Mouse (Mus musculus) cortical plate, adult 2 months (tissue): ENCODE measurements around the gene Pglyrp2. TPM values are rescaled to one million over a fixed set of nuclear protein-coding genes. Genes with fewer than 3 reads are reported as not detected.

ENCODE experiments used
- H3K27ac ChIP-seq: fragments of 200-500 bp; 2 replicates; pipeline ENCODE4 v1.5.1; 2012; ENCODE audit warnings: low read length, control low read depth, inconsistent platforms; ENCODE audit not compliant: insufficient read depth
- H3K4me1 ChIP-seq: fragments of 200-500 bp; 2 replicates; pipeline ENCODE4 v1.6.1; 2011; ENCODE audit warnings: low read length; ENCODE audit not compliant: control insufficient read depth, insufficient read depth
- H3K4me3 ChIP-seq: fragments of 200-500 bp; 2 replicates; pipeline ENCODE4 v1.5.1; 2011; ENCODE audit warnings: mild to moderate bottlenecking, low read length, control low read depth; ENCODE audit not compliant: insufficient read depth
- CTCF ChIP-seq: fragments of 200-500 bp; IDR thresholded peaks from 2 replicates; pipeline ENCODE4 v1.5.1; 2011; ENCODE audit warnings: mild to moderate bottlenecking, control low read depth, low read length; ENCODE audit not compliant: insufficient read depth; ENCODE audit errors: extremely low read depth
- POLR2A ChIP-seq: fragments of 200-500 bp; IDR thresholded peaks from 2 replicates; pipeline ENCODE4 v1.6.1; 2011; ENCODE audit warnings: mild to moderate bottlenecking, low read length, control low read depth; ENCODE audit not compliant: insufficient read depth; ENCODE audit errors: extremely low read depth
- polyA plus RNA-seq: library from polyadenylated mRNA; depleted of rRNA; stranded (reverse); fragments of >200 nt; gene quantifications from 2 replicates; pipeline ENCODE4 v1.2.3, GENCODE M21; 2012

Pglyrp2 gene
- polyA plus RNA-seq, 1 experiment, result not detected

DNA sequence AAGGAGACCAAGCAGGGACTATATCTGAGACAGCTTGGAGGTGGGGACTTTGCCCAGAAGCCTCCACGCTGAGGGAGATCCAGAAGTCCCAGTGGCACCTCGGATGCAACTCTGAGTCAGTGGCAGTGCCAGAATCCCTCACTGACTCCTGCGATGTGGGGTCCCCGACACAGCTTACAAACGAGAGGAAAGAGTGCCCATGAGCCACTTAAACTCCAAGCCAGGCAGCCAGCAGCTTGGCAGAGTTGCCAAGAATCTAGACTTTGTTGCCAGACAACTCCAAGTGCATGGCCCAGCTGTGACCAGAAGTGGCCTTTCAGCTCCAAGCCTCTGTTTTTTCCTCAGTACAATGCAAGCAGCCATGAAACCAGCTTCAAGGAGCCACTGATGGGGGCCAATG is 40.3 kb downstream of the Pglyrp2 start:
- Histone ChIP-seq H3K27ac (no peak overlapping the region), H3K4me1 (no peaks in the 10 kb centered on the region), H3K4me3 (no peak overlapping the region)
- TF ChIP-seq CTCF (no peak), POLR2A (no peak)

DNA sequence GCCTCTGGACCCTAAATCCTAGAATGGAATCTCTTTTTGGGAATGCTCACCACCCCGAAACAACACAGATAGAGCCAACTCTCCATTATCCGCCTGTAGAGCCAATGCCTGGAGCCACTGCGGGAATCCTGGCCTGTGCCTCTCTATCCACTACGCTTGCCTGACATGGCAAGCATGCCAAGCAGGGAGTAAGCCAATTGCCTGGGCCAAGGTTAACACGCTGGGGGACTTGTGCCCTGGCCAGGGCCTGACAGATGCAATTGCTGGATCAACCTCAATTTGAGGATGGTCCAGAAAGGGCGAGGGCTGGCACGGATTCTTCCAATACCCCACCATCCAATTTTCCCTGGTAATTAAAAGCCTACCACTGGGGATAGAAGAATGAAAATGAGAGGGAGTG is 41.4 kb downstream of the Pglyrp2 start:
- no peak overlapping the region for H3K4me3 ChIP-seq
- TF ChIP-seq POLR2A (no peak), CTCF (no peak)
- no peak overlapping the region for H3K27ac ChIP-seq
- no peaks in the 10 kb centered on the region for H3K4me1 ChIP-seq

DNA sequence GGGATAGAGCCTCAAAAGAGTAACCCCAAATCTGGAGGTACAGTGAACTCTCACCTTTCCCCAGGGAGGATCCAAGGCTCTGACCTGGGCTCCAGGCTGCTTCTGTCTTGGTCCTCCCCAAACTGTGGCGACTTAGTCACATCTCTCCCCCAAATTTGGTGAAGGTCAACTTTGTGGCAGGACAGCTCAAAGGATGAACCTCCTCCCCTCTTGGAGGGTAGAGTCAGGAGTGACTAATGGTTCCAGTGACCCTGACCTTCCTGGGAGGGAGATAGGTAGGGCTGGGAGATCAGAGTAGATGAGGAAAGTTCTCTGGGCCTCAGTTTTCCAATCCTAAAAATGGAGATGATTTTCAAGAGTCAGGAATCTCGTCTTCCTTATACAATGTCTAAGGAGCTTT is 45.2 kb downstream of the Pglyrp2 start:
- H3K4me3 ChIP-seq, result no peak overlapping the region
- H3K27ac ChIP-seq, result no peak overlapping the region
- TF ChIP-seq CTCF, result no peak
- TF ChIP-seq POLR2A, result no peak
- H3K4me1 ChIP-seq, result no peaks in the 10 kb centered on the region

DNA sequence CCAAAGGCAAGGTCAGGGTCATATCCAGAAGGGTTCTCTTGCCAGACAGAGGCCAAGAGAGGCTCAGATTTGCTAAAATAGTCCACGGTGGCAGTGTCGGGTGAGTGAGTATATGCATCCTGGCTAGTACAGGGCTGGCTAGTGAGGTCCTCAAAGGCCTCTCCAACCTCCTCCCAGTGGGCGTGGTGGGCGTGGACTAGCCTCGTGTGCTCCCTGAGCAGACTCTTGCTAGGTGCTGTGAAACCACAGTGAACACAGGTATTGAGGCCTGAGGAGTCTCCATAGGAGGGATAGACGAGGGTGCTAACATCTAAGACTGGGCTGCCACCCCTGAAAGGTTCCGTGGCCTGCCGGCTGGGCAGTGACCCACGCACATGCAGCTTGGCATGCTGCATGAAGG is 46.8 kb downstream of the Pglyrp2 start:
- TF ChIP-seq POLR2A (no peak), CTCF (no peak)
- Histone ChIP-seq H3K4me1 (no peaks in the 10 kb centered on the region), H3K27ac (no peak overlapping the region), H3K4me3 (no peak overlapping the region)

DNA sequence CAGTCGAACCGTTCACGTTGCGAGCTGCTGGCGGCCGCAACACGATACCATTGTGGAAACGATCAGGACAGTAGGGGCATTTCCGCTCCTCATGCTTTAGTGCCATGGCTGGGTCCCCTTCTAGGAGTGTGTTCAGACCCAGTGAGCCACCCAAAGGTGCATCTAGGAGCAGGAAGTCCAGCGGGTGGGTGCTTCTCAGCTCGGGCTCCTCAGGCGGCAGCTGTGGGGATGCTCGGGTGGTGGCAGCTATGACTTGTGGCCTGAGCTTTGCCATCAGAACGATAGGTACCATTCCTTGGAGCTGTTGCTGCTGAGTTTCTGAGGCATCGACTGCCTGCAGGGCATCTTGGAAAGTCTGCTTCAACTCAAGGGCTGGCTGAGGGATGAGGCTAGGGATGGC is 47.5 kb downstream of the Pglyrp2 start:
- Histone ChIP-seq H3K4me1 (no peaks in the 10 kb centered on the region), H3K27ac (no peak overlapping the region), H3K4me3 (no peak overlapping the region)
- TF ChIP-seq POLR2A (no peak), CTCF (no peak)

DNA sequence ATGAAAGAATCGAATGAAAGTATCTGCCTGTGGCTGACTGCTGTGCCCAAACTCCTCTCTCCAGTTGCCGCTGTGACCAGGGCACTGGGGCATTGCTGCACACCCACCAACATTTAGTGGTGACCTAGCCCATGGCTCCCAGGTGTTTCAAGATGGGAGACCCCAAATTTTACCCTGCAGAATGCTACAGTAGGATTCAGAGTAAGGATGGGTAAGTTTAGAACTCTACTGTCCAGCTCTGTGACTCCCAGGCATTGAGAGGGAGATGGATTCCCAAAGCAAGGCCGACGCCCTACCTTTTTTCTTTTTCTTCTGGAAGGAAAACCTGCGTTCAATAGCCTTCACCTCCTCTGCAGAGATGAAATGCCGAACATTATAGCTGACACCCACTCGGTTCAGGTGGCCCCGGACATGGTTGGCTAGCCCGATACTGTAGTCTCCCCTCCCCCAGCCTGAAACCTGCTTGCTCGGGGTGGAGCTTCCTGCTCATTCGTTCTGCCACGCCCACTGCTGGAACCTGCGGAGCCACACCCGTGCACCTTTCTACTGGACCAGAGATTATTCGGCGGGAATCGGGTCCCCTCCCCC is 54.9 kb downstream of the Pglyrp2 start:
- Histone ChIP-seq H3K4me1 (0 out of 2 replicates have a peak, but pooled peaks cover 2% of the 10 kb centered on the region), H3K27ac (no peak overlapping the region), H3K4me3 (0 out of 2 replicates have a peak overlapping the region, but pooled peaks have one; percentile 18)
- no peak for TF ChIP-seq CTCF
- TF ChIP-seq POLR2A, result no peak

DNA sequence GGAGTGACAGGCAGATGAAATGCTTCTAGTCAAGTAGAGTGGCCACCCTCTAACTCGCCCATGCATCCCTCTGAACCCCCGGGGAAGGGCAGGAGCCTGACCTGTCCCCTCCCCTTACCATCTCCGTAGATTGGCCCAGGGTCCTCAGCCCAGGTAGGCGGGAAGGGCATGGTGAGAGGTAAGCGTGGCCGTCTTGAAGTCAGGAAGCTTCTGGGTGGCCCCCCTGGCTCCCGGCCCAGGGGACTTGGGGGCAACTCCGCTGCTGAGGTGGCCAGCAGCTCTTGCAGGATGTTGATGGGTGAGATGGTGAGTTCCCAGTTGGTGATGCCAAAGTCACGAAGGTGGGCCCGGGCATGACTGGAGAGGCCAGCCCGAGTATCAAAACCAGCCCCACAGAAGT is 56.3 kb downstream of the Pglyrp2 start:
- no peak overlapping the region for H3K4me3 ChIP-seq
- peaks cover 4% of the 10 kb centered on the region for H3K4me1 ChIP-seq
- H3K27ac ChIP-seq, result no peak overlapping the region
- TF ChIP-seq CTCF, result no peak
- no peak for TF ChIP-seq POLR2A

DNA sequence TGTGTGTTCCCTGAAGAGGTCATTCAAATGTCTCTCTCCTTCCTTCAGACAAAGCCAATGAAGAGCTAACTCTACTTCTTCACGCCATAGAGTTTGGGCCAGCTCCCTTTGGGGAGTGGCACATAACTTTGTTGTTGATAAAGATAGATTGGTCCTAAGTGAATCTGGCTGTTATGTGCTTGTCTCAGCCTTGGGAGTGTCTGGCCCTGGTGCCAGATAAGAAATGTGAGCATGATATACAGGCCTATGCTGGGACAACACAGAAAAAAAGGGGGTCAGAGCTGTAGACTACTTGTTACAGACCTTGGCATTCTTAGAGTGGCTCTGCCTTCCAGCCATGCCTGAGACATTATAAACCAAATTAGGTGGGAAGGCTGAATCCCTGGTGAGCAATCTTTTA is 58.7 kb downstream of the Pglyrp2 start:
- TF ChIP-seq CTCF (no peak), POLR2A (no peak)
- Histone ChIP-seq H3K4me3 (no peak overlapping the region), H3K27ac (no peak overlapping the region), H3K4me1 (peaks cover 4% of the 10 kb centered on the region)

DNA sequence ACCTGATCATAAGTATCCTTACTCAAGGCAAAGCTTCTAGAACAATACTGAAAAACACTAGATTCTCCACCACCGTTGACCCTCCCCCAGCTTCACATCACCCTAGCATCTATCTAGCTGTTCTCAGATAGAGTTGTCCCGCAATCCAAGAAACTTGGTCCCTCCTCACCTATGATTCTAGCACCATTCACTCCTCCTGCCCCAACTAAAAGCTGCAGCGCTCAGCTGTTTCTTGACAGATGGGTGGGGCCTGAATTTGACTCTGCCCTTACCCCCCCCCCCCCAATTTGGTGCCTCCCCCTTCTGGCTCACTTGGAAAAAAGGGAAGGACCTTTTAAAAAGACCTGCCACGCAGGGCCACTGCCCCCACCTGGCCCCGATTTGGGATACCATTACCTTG is 59.1 kb downstream of the Pglyrp2 start:
- H3K4me3 ChIP-seq, result peak overlapping the region; percentile 82; the same call in 1 of the 2 replicates
- TF ChIP-seq POLR2A (no peak), CTCF (no peak)
- H3K4me1 ChIP-seq, result peaks cover 4% of the 10 kb centered on the region
- no peak overlapping the region for H3K27ac ChIP-seq

DNA sequence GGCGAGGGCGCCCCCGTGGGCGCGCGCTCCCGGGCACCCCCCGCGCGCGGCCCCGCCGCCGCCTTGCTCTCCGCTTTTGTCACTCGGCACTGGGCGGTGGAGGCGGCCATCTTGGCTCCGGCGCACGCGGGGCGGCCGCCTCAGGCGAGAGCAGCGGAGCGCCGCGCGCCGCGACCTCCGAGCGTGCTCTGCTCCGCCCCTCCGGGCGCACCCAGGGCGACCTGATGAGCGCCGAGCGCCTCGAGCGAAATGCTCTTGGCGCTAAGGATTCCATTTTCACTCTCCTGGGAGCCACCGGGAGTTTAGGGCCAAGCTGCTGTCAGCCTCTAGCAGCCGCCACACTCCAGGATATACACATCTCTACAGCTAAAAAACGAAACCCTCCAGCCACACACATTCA is 59.6 kb downstream of the Pglyrp2 start:
- Histone ChIP-seq H3K4me1 (peaks cover 4% of the 10 kb centered on the region), H3K4me3 (peak overlapping the region; percentile 82), H3K27ac (no peak overlapping the region)
- TF ChIP-seq POLR2A (peak; percentile 50; the same call in 1 of the 2 replicates), CTCF (no peak)

DNA sequence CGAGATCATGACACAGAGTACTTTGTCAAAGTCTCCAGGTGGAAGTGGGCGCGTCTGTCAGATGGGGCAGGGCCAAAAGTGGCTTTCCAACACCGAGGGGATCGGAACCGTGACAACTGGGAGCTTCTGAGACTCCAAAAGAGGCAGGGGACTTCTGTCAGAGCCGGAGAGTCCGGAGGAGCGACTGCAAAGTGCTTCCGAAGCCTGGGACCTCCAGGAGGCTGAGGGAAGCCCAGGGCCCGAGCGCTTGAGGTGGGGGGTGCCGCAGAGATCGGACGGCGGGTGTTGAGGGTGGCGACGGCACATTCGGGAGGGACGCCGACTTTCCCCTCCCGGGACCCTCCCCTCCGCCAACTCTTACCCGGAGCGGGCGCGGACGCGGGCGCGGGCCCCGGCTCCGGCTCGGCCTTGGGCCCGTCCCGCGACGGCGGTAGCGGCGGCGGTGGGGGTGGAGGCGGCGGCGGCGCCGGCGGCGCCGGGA is 60.1 kb downstream of the Pglyrp2 start:
- H3K27ac ChIP-seq, result no peak overlapping the region
- H3K4me3 ChIP-seq, result peak overlapping the region; percentile 82
- no peak for TF ChIP-seq CTCF
- H3K4me1 ChIP-seq, result peaks cover 2% of the 10 kb centered on the region
